Mouse (Mus musculus): ENCODE data around the gene Them5. TPM values are rescaled to one million over a fixed set of nuclear protein-coding genes. Genes with fewer than 3 reads are reported as not detected.

The Them5 gene
- polyA plus RNA-seq, 1 experiment from 2014 or later: 126 TPM

DNA sequence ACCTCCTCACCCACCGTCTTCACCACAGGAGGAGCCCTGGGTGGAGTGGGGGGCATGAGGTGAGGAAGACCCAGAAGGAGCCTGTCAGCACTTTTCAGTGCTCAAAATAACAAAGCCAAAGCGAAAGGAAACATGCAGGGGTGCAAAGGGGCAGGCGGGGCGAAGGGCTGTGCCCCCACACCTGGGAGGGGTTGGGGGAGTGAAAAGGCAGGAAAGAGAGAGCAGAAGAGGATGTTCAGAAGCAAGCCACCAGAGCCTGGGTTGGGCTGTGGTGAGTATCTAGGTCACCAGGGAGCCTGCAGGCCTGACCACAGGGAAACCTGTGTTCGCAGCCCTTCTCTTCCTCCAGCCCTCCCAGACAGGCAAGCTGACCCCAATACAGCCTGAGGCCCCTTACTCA is 46.1 kb downstream of the Them5 start:
- no peaks in the 10 kb centered on the region for H3K4me1 ChIP-seq (replicated peaks; ENCODE audit: control insufficient read depth, insufficient read depth)
- TF ChIP-seq EP300 (optimal IDR thresholded peaks at IDR 0.05) (no peak), CTCF (IDR thresholded peaks at IDR 0.05; ENCODE audit: low read depth) (no peak)
- no peaks in the 10 kb centered on the region for H3K27me3 ChIP-seq (ENCODE audit: control insufficient read depth, insufficient read depth, low read length)
- no peak overlapping the region for H3K4me3 ChIP-seq (ENCODE audit: low read depth, low read length)
- ATAC-seq (ENCODE audit: low FRiP score, low TSS enrichment): no peak
- no peaks in the 10 kb centered on the region for H3K36me3 ChIP-seq (ENCODE audit: control insufficient read depth, insufficient read depth, low read length)
- H3K27ac ChIP-seq (replicated peaks): no peak overlapping the region
- no peak overlapping the region for H3K4me2 ChIP-seq (replicated peaks; ENCODE audit: low read depth)
- H3K9me3 ChIP-seq (ENCODE audit: control insufficient read depth, low read length): no peaks in the 10 kb centered on the region
- DNase-seq (ENCODE audit: low spot score): no peak
- no peak overlapping the region for H3K9ac ChIP-seq (ENCODE audit: low read length)
- 74% methylated on average over 5 of the region's 5 CpGs for WGBS

DNA sequence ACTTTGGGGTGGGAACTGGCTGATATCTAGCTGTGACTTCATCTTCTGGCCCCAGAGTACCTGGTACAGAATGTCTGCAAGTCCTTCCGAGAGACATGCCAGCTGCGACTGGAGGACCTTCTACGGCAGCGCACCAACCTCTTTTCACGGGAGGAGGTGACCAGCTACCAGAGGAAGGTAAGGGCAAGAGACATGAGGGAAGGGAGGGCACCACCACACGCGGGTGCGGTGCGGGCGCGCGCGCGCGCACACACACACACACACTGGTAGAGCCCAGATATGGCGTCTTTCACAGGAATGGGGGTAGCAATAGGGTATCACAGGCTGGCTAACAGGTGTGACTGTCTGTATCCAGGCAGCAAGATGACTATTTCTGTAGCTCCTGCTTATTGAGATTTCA is 47.5 kb downstream of the Them5 start:
- Histone ChIP-seq H3K4me3 (ENCODE audit: low read depth, low read length) (no peak overlapping the region), H3K9me3 (ENCODE audit: control insufficient read depth, low read length) (no peaks in the 10 kb centered on the region), H3K27me3 (ENCODE audit: control insufficient read depth, insufficient read depth, low read length) (no peaks in the 10 kb centered on the region), H3K9ac (ENCODE audit: low read length) (no peak overlapping the region), H3K36me3 (ENCODE audit: control insufficient read depth, insufficient read depth, low read length) (no peaks in the 10 kb centered on the region), H3K4me2 (replicated peaks; ENCODE audit: low read depth) (no peak overlapping the region), H3K4me1 (replicated peaks; ENCODE audit: control insufficient read depth, insufficient read depth) (no peaks in the 10 kb centered on the region), H3K27ac (replicated peaks) (no peak overlapping the region)
- DNase-seq (ENCODE audit: low spot score) (no peak), ATAC-seq (ENCODE audit: low FRiP score, low TSS enrichment) (no peak)
- 94% methylated on average over 16 of the region's 16 CpGs for WGBS
- no peak for TF ChIP-seq EP300 (optimal IDR thresholded peaks at IDR 0.05)
- no peak for TF ChIP-seq CTCF (IDR thresholded peaks at IDR 0.05; ENCODE audit: low read depth)

DNA sequence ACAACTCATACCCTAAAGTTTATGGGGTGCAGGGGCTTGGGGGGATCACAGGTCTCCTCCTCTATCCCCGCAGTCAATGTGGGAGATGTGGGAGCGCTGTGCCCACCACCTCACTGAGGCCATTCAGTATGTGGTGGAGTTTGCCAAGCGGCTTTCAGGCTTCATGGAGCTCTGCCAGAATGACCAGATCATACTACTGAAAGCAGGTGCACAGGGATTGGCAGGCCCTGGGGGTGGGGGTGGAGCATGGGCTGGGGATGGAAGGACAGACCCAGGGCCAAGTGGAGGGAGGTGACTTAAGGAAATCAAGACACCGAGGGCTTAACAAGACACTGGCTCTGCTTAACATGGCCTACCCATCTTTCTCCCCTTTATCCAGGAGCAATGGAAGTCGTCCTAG is 49.1 kb downstream of the Them5 start:
- H3K36me3 ChIP-seq (ENCODE audit: control insufficient read depth, insufficient read depth, low read length): no peaks in the 10 kb centered on the region
- ATAC-seq (ENCODE audit: low FRiP score, low TSS enrichment) (no peak), DNase-seq (ENCODE audit: low spot score) (no peak)
- H3K27me3 ChIP-seq (ENCODE audit: control insufficient read depth, insufficient read depth, low read length): no peaks in the 10 kb centered on the region
- TF ChIP-seq EP300 (optimal IDR thresholded peaks at IDR 0.05) (no peak), CTCF (IDR thresholded peaks at IDR 0.05; ENCODE audit: low read depth) (no peak)
- WGBS: 77% methylated on average over 5 of the region's 5 CpGs
- no peak overlapping the region for H3K4me3 ChIP-seq (ENCODE audit: low read depth, low read length)
- no peak overlapping the region for H3K9ac ChIP-seq (ENCODE audit: low read length)
- no peaks in the 10 kb centered on the region for H3K4me1 ChIP-seq (replicated peaks; ENCODE audit: control insufficient read depth, insufficient read depth)
- H3K4me2 ChIP-seq (replicated peaks; ENCODE audit: low read depth): no peak overlapping the region
- H3K27ac ChIP-seq (replicated peaks): no peak overlapping the region
- H3K9me3 ChIP-seq (ENCODE audit: control insufficient read depth, low read length): no peaks in the 10 kb centered on the region

DNA sequence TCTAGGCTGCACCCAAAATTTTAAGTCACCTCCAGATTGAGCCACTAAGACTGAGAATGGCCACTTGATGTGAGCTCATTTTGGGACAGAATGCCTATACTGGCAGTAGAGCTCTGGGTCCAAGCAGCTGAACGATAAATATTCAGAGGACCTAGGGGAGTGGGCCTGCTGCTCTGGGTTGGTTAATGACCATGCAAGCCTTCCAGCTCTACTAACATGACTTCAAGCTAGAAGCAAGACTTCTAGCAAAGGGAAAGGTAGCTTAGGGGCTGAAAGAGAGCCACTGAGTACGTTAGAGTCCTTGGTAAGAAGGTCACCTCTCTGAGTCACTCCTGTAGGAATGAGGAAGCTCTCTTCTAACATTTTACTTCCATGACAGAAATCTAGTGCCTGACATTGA is 50.2 kb downstream of the Them5 start:
- H3K36me3 ChIP-seq (ENCODE audit: control insufficient read depth, insufficient read depth, low read length): no peaks in the 10 kb centered on the region
- no peak overlapping the region for H3K9ac ChIP-seq (ENCODE audit: low read length)
- TF ChIP-seq CTCF (IDR thresholded peaks at IDR 0.05; ENCODE audit: low read depth) (no peak), EP300 (optimal IDR thresholded peaks at IDR 0.05) (no peak)
- no peak overlapping the region for H3K4me3 ChIP-seq (ENCODE audit: low read depth, low read length)
- ATAC-seq (ENCODE audit: low FRiP score, low TSS enrichment): no peak
- H3K4me2 ChIP-seq (replicated peaks; ENCODE audit: low read depth): no peak overlapping the region
- 75% methylated on average over 2 of the region's 2 CpGs for WGBS
- no peaks in the 10 kb centered on the region for H3K4me1 ChIP-seq (replicated peaks; ENCODE audit: control insufficient read depth, insufficient read depth)
- DNase-seq (ENCODE audit: low spot score): no peak
- no peaks in the 10 kb centered on the region for H3K27me3 ChIP-seq (ENCODE audit: control insufficient read depth, insufficient read depth, low read length)
- no peak overlapping the region for H3K27ac ChIP-seq (replicated peaks)
- H3K9me3 ChIP-seq (ENCODE audit: control insufficient read depth, low read length): no peaks in the 10 kb centered on the region

DNA sequence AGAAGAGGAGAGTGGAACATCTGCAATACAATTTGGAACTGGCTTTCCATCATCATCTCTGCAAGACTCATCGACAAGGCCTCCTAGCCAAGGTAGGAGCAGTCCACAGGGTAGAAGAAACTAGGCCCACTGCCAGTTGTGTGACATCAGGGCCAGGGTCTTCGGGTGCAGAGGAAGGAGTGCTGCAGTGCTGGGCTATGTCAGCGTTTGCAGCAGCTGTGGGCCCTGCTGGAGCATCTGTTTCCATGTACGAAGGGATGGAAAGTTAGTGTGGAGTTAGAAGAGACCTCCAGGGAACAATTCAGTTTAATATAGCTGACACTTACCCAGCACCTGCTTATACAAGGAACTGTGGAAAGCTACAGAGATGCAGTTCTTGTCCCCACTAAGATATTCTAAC is 51.1 kb downstream of the Them5 start:
- DNase-seq (ENCODE audit: low spot score): no peak

DNA sequence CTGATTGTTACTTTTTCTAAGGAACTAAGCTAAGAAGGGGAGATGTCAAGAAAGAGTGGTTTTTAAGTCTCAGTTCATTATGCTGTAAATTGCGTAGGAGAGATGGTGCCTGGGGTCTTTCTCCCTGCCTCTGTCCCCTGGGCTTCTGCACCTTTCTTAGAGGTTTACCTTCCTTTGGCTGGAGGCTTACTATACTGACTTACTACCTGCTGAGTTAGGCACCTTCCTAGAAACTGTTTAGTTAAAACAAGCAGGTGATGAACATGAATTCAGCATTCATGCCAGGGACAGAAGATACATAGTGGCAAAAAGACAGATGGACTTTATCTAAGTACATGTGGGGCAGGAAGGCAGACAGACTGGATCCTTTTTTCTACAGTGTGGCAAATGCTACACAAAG is 54.4 kb downstream of the Them5 start:
- Histone ChIP-seq H3K27ac (replicated peaks) (no peak overlapping the region), H3K4me2 (replicated peaks; ENCODE audit: low read depth) (no peak overlapping the region), H3K36me3 (ENCODE audit: control insufficient read depth, insufficient read depth, low read length) (no peaks in the 10 kb centered on the region), H3K4me1 (replicated peaks; ENCODE audit: control insufficient read depth, insufficient read depth) (no peaks in the 10 kb centered on the region), H3K4me3 (ENCODE audit: low read depth, low read length) (no peak overlapping the region), H3K9me3 (ENCODE audit: control insufficient read depth, low read length) (no peaks in the 10 kb centered on the region), H3K9ac (ENCODE audit: low read length) (no peak overlapping the region), H3K27me3 (ENCODE audit: control insufficient read depth, insufficient read depth, low read length) (no peaks in the 10 kb centered on the region)
- TF ChIP-seq EP300 (optimal IDR thresholded peaks at IDR 0.05): no peak
- TF ChIP-seq CTCF (IDR thresholded peaks at IDR 0.05; ENCODE audit: low read depth): no peak
- WGBS: 74% methylated on average over 1 of the region's 1 CpGs
- DNase-seq (ENCODE audit: low spot score): no peak
- no peak for ATAC-seq (ENCODE audit: low FRiP score, low TSS enrichment)

More for the DNA sequence above, 51.1 kb downstream of the Them5 start:
- Histone ChIP-seq H3K9me3 (ENCODE audit: control insufficient read depth, low read length) (no peaks in the 10 kb centered on the region), H3K4me1 (replicated peaks; ENCODE audit: control insufficient read depth, insufficient read depth) (no peaks in the 10 kb centered on the region), H3K27me3 (ENCODE audit: control insufficient read depth, insufficient read depth, low read length) (no peaks in the 10 kb centered on the region), H3K9ac (ENCODE audit: low read length) (no peak overlapping the region), H3K4me3 (ENCODE audit: low read depth, low read length) (no peak overlapping the region), H3K4me2 (replicated peaks; ENCODE audit: low read depth) (no peak overlapping the region), H3K27ac (replicated peaks) (no peak overlapping the region), H3K36me3 (ENCODE audit: control insufficient read depth, insufficient read depth, low read length) (no peaks in the 10 kb centered on the region)
- ATAC-seq (ENCODE audit: low FRiP score, low TSS enrichment): no peak
- TF ChIP-seq CTCF (IDR thresholded peaks at IDR 0.05; ENCODE audit: low read depth) (no peak), EP300 (optimal IDR thresholded peaks at IDR 0.05) (no peak)
- WGBS: 61% methylated on average over 4 of the region's 4 CpGs

Data from stomach, postnatal 0 days (tissue).